Mouse (Mus musculus): ENCODE data around the gene Kcns1. TPM values are rescaled to one million over a fixed set of nuclear protein-coding genes. Genes with fewer than 3 reads are reported as not detected.
"Not testable (repeated sequence)": the region's sequence is repeated elsewhere in the genome, so short reads cannot be mapped to it uniquely, and the experiment has no call there.

Gene Kcns1
- not detected in 2 replicates for polyA plus RNA-seq (2012; ENCODE audit: insufficient read depth, insufficient read length, missing spikeins)

- Histone ChIP-seq H3K4me1 (ENCODE audit: control insufficient read depth, insufficient read depth, low read length) (no peaks in the 10 kb centered on the region), H3K27ac (ENCODE audit: insufficient read depth, low read depth, low read length) (no peak within 1 kb of the TSS), H3K4me3 (ENCODE audit: insufficient read depth, low read length) (no peak within 1 kb of the TSS)
- TF ChIP-seq CTCF (IDR thresholded peaks at IDR 0.05; ENCODE audit: low read depth, low read length) (no peak), POLR2A (IDR thresholded peaks at IDR 0.05; ENCODE audit: borderline replicate concordance, low read depth, low read length) (no peak)
Measured at GRCm38 (mm10) chr2:164170902-164171301, at the start of gene Kcns1. Gene Kcns1 (minus strand): TSS chr2:164171113.

DNA sequence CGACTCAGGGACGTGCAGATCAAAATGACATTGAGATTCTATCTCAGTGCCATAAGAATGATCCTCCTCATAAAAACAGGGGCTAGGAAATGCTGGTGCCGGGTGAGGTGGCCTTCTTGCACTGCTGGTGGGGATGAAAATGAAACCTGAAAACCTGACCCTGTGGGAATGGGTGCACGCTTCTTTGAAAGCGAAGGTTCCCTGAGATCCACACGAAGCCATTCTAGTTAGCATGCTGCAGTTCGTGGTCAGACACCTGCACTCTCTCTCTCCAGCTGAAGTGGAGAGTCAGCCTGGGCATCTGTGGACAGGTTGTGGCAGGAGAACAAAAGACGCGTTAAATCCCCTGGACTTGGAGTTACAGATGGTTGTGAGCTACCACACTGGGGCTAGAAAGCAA, 48.4 kb upstream of the Kcns1 start:
- H3K27ac ChIP-seq (ENCODE audit: insufficient read depth, low read depth, low read length) = no peak overlapping the region
- H3K4me3 ChIP-seq (ENCODE audit: insufficient read depth, low read length) = no peak overlapping the region
- no peak for TF ChIP-seq CTCF (IDR thresholded peaks at IDR 0.05; ENCODE audit: low read depth, low read length)
- TF ChIP-seq POLR2A (IDR thresholded peaks at IDR 0.05; ENCODE audit: borderline replicate concordance, low read depth, low read length) = no peak
- no peaks in the 10 kb centered on the region for H3K4me1 ChIP-seq (ENCODE audit: control insufficient read depth, insufficient read depth, low read length)

DNA sequence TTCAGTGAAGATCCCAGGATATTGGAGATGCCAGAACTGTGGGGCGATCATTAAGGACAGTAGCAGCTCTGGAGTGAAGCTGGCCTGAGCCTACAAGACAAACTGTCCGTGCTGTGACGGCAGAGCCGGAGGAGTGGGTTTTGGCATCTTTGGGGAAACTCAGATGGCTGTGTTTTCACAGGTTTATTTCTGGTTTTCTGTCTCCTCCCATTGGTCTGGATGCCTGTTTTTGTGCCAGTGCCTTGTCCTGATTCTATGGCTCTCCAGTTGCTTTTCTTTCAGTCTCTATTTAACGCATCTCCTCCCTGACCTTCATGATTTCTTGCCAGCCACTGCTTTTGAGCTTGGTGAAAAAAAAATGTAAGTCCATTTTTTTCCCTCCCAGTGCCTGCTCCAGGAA, 41.8 kb upstream of the Kcns1 start:
- no peak overlapping the region for H3K4me3 ChIP-seq (ENCODE audit: insufficient read depth, low read length)
- no peaks in the 10 kb centered on the region for H3K4me1 ChIP-seq (ENCODE audit: control insufficient read depth, insufficient read depth, low read length)
- no peak overlapping the region for H3K27ac ChIP-seq (ENCODE audit: insufficient read depth, low read depth, low read length)
- TF ChIP-seq POLR2A (IDR thresholded peaks at IDR 0.05; ENCODE audit: borderline replicate concordance, low read depth, low read length) (no peak), CTCF (IDR thresholded peaks at IDR 0.05; ENCODE audit: low read depth, low read length) (no peak)

- H3K4me3 ChIP-seq (ENCODE audit: insufficient read depth, low read length) = no peak overlapping the region
- H3K4me1 ChIP-seq (ENCODE audit: control insufficient read depth, insufficient read depth, low read length) = no peaks in the 10 kb centered on the region
- no peak for TF ChIP-seq POLR2A (IDR thresholded peaks at IDR 0.05; ENCODE audit: borderline replicate concordance, low read depth, low read length)
- TF ChIP-seq CTCF (IDR thresholded peaks at IDR 0.05; ENCODE audit: low read depth, low read length) = no peak
- H3K27ac ChIP-seq (ENCODE audit: insufficient read depth, low read depth, low read length) = no peak overlapping the region
Measured at GRCm38 (mm10) chr2:164210892-164211291, 40.0 kb upstream of the Kcns1 start.

DNA sequence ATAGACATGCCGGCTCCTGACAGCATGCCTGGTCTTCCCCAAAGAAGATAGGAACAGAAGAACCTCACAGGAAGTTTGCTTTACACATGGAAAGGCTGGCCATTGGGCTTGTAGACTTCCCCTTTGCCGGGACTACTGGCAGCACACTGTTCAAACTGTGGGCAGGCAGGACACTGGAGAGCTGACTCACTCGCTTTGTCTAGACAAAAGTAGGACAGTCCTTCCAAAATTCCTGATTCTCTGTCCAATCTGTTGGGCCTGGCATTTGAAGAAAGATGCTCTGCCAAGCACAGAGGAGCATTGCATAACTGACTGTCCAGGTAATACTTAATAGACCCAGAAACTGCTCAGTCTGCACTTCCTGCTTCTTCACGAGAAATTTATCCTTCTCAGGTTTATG, 35.8 kb upstream of the Kcns1 start:
- TF ChIP-seq CTCF (IDR thresholded peaks at IDR 0.05; ENCODE audit: low read depth, low read length) (no peak), POLR2A (IDR thresholded peaks at IDR 0.05; ENCODE audit: borderline replicate concordance, low read depth, low read length) (no peak)
- H3K27ac ChIP-seq (ENCODE audit: insufficient read depth, low read depth, low read length) = no peak overlapping the region
- no peaks in the 10 kb centered on the region for H3K4me1 ChIP-seq (ENCODE audit: control insufficient read depth, insufficient read depth, low read length)
- H3K4me3 ChIP-seq (ENCODE audit: insufficient read depth, low read length) = no peak overlapping the region

- H3K27ac ChIP-seq (ENCODE audit: insufficient read depth, low read depth, low read length); H3K4me3 ChIP-seq (ENCODE audit: insufficient read depth, low read length); H3K4me1 ChIP-seq (ENCODE audit: control insufficient read depth, insufficient read depth, low read length): not testable (repeated sequence)
Measured at GRCm38 (mm10) chr2:164206011-164206410, 35.1 kb upstream of the Kcns1 start.

GRCm38 (mm10) chr2:164199626-164200327, 28.9 kb upstream of the Kcns1 start, which contains the start of gene Wfdc15a:
Gene Wfdc15a (minus strand): TSS chr2:164200130.
- H3K27ac ChIP-seq (ENCODE audit: insufficient read depth, low read depth, low read length) = no peak within 1 kb of the TSS
- TF ChIP-seq POLR2A (IDR thresholded peaks at IDR 0.05; ENCODE audit: borderline replicate concordance, low read depth, low read length) (no peak), CTCF (IDR thresholded peaks at IDR 0.05; ENCODE audit: low read depth, low read length) (no peak)
- no peak within 1 kb of the TSS for H3K4me3 ChIP-seq (ENCODE audit: insufficient read depth, low read length)
- no peaks in the 10 kb centered on the region for H3K4me1 ChIP-seq (ENCODE audit: control insufficient read depth, insufficient read depth, low read length)

GRCm38 (mm10) chr2:164196700-164196990, 25.7 kb upstream of the Kcns1 start:
- no peak for TF ChIP-seq POLR2A (IDR thresholded peaks at IDR 0.05; ENCODE audit: borderline replicate concordance, low read depth, low read length)
- TF ChIP-seq CTCF (IDR thresholded peaks at IDR 0.05; ENCODE audit: low read depth, low read length) = no peak
- Histone ChIP-seq H3K4me3 (ENCODE audit: insufficient read depth, low read length) (no peak overlapping the region), H3K4me1 (ENCODE audit: control insufficient read depth, insufficient read depth, low read length) (no peaks in the 10 kb centered on the region), H3K27ac (ENCODE audit: insufficient read depth, low read depth, low read length) (no peak overlapping the region)

GRCm38 (mm10) chr2:164195971-164196699, 25.2 kb upstream of the Kcns1 start:
- Histone ChIP-seq H3K4me1 (ENCODE audit: control insufficient read depth, insufficient read depth, low read length) (no peaks in the 10 kb centered on the region), H3K27ac (ENCODE audit: insufficient read depth, low read depth, low read length) (no peak overlapping the region), H3K4me3 (ENCODE audit: insufficient read depth, low read length) (no peak overlapping the region)
- TF ChIP-seq POLR2A (IDR thresholded peaks at IDR 0.05; ENCODE audit: borderline replicate concordance, low read depth, low read length) (no peak), CTCF (IDR thresholded peaks at IDR 0.05; ENCODE audit: low read depth, low read length) (no peak)

GRCm38 (mm10) chr2:164194959-164195630, 24.2 kb upstream of the Kcns1 start:
- no peak overlapping the region for H3K4me3 ChIP-seq (ENCODE audit: insufficient read depth, low read length)
- H3K27ac ChIP-seq (ENCODE audit: insufficient read depth, low read depth, low read length) = no peak overlapping the region
- H3K4me1 ChIP-seq (ENCODE audit: control insufficient read depth, insufficient read depth, low read length) = no peaks in the 10 kb centered on the region
- TF ChIP-seq POLR2A (IDR thresholded peaks at IDR 0.05; ENCODE audit: borderline replicate concordance, low read depth, low read length) (no peak), CTCF (IDR thresholded peaks at IDR 0.05; ENCODE audit: low read depth, low read length) (no peak)
